Mouse (Mus musculus): ENCODE results near the gene Psapl1.
"Not testable (repeated sequence)": the region's sequence is repeated elsewhere in the genome, so short reads cannot be mapped to it uniquely, and the experiment has no call there.

Psapl1 gene

GRCm38 (mm10) chr5:36205397-36205796 lies 1.6 kb downstream of the Psapl1 start:
- no peak for DNase-seq

GRCm38 (mm10) chr5:36208803-36209202 lies 5.0 kb downstream of the Psapl1 start:
- no peak for DNase-seq

GRCm38 (mm10) chr5:36213310-36213709 lies 9.5 kb downstream of the Psapl1 start:
- DNase-seq = no peak

- no peak for DNase-seq
These were observed 16.3 kb downstream of the Psapl1 start for GRCm38 (mm10) chr5:36220105-36220504.

- no peak for DNase-seq
These were observed 16.8 kb downstream of the Psapl1 start for GRCm38 (mm10) chr5:36220626-36221025.

- peak; percentile 56 for DNase-seq
These were observed 20.0 kb downstream of the Psapl1 start for GRCm38 (mm10) chr5:36223787-36224186.

GRCm38 (mm10) chr5:36225855-36226254 lies 22.0 kb downstream of the Psapl1 start:
- no peak for DNase-seq

GRCm38 (mm10) chr5:36226296-36226695 lies 22.5 kb downstream of the Psapl1 start:
- peak; percentile 27 for DNase-seq

- DNase-seq = no peak
These were observed 24.9 kb downstream of the Psapl1 start for GRCm38 (mm10) chr5:36228405-36229370.

GRCm38 (mm10) chr5:36230301-36230780 lies 26.5 kb downstream of the Psapl1 start:
- DNase-seq = no peak

GRCm38 (mm10) chr5:36237526-36237925 lies 33.7 kb downstream of the Psapl1 start:
- not testable (repeated sequence) for DNase-seq

- DNase-seq = no peak
These were observed 44.2 kb downstream of the Psapl1 start for GRCm38 (mm10) chr5:36248022-36248421.

- DNase-seq = peak; percentile 32
These were observed 49.1 kb downstream of the Psapl1 start for GRCm38 (mm10) chr5:36252746-36253504.

GRCm38 (mm10) chr5:36254642-36255516 lies 51.1 kb downstream of the Psapl1 start:
- no peak for DNase-seq
